Mouse (Mus musculus) cerebellum, adult 2 months (tissue): Measurements from ENCODE around the gene Sdc1. TPM values are rescaled to one million over a fixed set of nuclear protein-coding genes. Genes with fewer than 3 reads are reported as not detected.

ENCODE experiments used
- DNase-seq, 2 experiments: peaks; one replicate each; pipeline ENCODE4 v3.0.0; 2021
- H3K27ac ChIP-seq: fragments of 200-500 bp; 2 replicates; pipeline ENCODE4 v1.5.1; 2012; ENCODE audit warnings: low read length, control low read depth, inconsistent platforms; ENCODE audit not compliant: insufficient read depth
- H3K27me3 ChIP-seq: fragments of 200-500 bp; 2 replicates; pipeline ENCODE4 v1.6.1; 2012; ENCODE audit warnings: inconsistent platforms, mild to moderate bottlenecking, low read length, moderate library complexity; ENCODE audit not compliant: control insufficient read depth, insufficient read depth
- H3K4me1 ChIP-seq: fragments of 200-500 bp; 2 replicates; pipeline ENCODE4 v1.6.1; 2011; ENCODE audit warnings: low read length; ENCODE audit not compliant: control insufficient read depth, insufficient read depth
- H3K4me3 ChIP-seq: fragments of 200-500 bp; replicated peaks from 2 replicates; pipeline ENCODE3; 2011; ENCODE audit warnings: mild to moderate bottlenecking, low read depth, low read length, control low read depth; ENCODE audit not compliant: insufficient read depth
- CTCF ChIP-seq: fragments of 200-500 bp; IDR thresholded peaks from 2 replicates; pipeline ENCODE4 v1.5.1; 2011; ENCODE audit warnings: low read depth, mild to moderate bottlenecking, control low read depth, low read length, moderate library complexity, borderline replicate concordance; ENCODE audit not compliant: insufficient read depth
- POLR2A ChIP-seq: fragments of 200-500 bp; IDR thresholded peaks from 2 replicates; pipeline ENCODE4 v1.6.1; 2011; ENCODE audit warnings: low read length, control low read depth, borderline replicate concordance; ENCODE audit not compliant: insufficient read depth
- WGBS: fragments of 180-500 bp; shearing (Covaris S2); methylation state at CpG from one replicate; pipeline ENCODE4 v1.1.7; 2018; 5-methylcytosine and 5-hydroxymethylcytosine counted together
- polyA plus RNA-seq: library from polyadenylated mRNA; depleted of rRNA; stranded (reverse); fragments of >200 nt; gene quantifications from 2 replicates; pipeline ENCODE4 v1.2.3, GENCODE M21; 2012; rRNA removed

Sdc1 gene
- polyA plus RNA-seq, result 10.8 and 16.9 TPM in 2 replicates

DNA sequence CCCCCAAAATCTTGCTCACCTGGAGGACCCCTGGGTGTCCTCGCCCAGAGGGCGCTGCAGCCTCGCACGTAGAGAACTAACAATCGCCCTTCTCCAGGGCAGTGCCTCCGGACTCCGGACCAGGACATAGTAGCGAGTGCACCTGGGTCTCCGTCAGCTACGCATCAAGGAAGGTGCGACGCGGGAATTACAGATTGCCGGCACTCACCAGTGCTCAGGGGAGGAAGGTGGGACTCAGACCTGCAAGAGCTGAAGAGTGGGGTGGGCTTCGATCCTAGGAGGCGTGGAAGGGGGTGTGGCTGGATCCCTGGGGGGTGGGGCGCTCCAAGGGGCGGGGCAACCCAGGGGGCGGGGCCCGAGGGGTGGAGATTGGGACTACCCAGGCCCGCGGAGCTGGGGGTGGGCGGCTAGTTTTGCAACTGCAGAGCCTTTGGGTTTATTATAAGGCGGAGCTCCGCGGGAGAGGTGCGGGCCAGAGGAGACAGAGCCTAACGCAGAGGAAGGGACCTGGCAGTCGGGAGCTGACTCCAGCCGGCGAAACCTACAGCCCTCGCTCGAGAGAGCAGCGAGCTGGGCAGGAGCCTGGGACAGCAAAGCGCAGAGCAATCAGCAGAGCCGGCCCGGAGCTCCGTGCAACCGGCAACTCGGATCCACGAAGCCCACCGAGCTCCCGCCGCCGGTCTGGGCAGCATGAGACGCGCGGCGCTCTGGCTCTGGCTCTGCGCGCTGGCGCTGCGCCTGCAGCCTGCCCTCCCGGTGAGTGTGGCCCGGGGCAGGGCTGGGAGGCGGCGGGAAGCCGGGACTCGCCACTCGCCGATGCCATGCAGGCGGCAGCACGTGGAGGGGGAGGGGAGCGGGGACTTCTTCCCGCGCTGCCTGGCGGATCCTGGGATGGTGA is at the start of gene Sdc1:
Gene Sdc1, plus strand, starts transcription at position 378 of the 898 bp plus-strand sequence.
- 0 out of 2 replicates have a peak, but pooled peaks cover 2% of the 10 kb centered on the region for H3K4me1 ChIP-seq
- no peak for TF ChIP-seq POLR2A
- peak; percentile 75 for TF ChIP-seq CTCF
- peak; percentile 83 to 87 for DNase-seq
- H3K4me3 ChIP-seq, result peak within 1 kb of the TSS; percentile 70
- H3K27me3 ChIP-seq, result no peaks in the 10 kb centered on the region
- peak within 1 kb of the TSS; percentile 35 for H3K27ac ChIP-seq
- under 1% methylated on average over 67 of the region's 67 CpGs for WGBS

DNA sequence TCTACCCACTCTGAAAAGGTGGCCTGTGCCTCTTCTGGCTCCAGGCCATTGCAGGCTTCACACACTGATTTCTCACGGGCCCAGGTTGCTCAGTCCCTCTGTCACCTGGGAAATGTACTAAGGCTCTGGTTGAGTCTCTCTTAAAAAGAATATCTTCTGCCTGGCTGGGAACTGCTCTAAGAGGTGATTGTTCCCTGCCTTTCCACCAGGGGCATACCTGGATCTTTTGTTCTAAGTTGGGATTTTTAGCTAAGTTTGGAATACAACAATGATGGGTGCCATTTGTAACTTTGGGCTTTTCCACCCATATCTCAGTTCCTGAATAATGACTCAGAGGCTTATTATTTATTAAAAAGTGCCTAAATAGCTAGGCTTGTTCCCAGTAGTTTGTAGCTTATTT is 44.2 kb upstream of the Sdc1 start:
- H3K27me3 ChIP-seq, result no peaks in the 10 kb centered on the region
- peak; percentile 19 to 26 for DNase-seq
- no peak overlapping the region for H3K27ac ChIP-seq
- 12% methylated on average over 1 of the region's 1 CpGs for WGBS
- no peaks in the 10 kb centered on the region for H3K4me1 ChIP-seq
- H3K4me3 ChIP-seq, result no peak overlapping the region
- TF ChIP-seq CTCF (no peak), POLR2A (no peak)

DNA sequence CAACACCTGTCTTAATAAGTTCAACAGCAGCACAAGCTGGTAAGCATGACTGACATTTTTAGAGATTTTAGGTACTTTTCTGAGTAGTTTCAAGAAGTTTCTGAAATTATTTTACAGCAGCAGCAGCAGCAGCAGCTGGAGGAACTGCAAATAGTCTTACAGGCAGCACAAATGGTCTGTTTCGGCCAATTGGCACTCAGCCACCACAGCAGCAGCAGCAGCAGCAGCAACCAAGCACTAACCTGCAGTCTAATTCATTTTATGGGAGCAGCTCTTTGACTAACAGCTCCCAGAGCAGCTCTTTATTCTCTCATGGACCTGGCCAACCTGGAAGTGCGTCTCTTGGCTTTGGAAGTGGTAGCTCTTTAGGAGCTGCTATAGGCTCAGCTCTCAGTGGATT is 42.4 kb upstream of the Sdc1 start:
- TF ChIP-seq CTCF (no peak), POLR2A (no peak)
- no peak overlapping the region for H3K27ac ChIP-seq
- H3K4me3 ChIP-seq, result no peak overlapping the region
- no peaks in the 10 kb centered on the region for H3K27me3 ChIP-seq
- 62% methylated on average over 2 of the region's 2 CpGs for WGBS
- DNase-seq, result no peak
- no peaks in the 10 kb centered on the region for H3K4me1 ChIP-seq

DNA sequence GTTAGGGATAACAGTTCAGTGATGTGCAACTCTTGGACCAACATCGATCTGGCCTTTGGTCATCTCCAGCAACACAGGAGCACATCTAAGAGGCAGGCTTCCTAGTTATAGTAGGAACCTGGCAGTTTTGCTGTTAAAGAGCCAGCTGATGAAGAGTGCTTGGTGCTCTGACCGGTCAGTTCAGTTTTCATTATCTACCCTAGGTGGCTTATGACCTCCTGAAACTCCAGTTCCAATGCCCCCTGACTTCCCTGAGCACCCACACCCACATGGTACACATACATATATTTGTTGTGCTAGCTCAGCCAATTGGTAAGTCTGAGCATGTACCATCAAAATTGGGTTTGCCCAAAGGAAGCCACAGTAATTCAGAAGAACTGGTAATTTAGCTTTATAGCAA is 17.5 kb upstream of the Sdc1 start:
- DNase-seq, result no peak
- Histone ChIP-seq H3K27me3 (no peaks in the 10 kb centered on the region), H3K27ac (no peak overlapping the region), H3K4me1 (peaks cover 3% of the 10 kb centered on the region; the same call in 1 of the 2 replicates), H3K4me3 (no peak overlapping the region)
- 94% methylated on average over 2 of the region's 2 CpGs for WGBS
- TF ChIP-seq CTCF (no peak), POLR2A (no peak)

DNA sequence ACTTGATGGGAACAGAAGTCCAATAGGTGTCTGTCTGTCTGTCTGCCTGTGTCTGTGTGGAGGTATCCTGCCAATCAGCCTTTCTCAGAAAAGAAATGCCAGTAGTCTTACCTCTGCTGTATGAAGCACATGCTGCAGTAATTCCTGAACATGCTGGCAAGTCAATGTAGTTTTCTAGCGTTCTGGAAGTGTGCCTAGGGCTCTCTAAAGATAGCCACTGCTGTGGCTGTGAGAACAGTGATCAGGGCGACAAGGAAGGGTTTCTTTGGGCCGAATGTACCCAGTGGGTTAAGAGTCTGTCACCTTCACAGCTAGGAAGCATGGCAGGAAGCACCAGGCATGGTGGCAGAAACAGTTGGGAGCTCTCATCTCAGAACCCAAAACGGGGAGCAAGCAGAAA is 17.0 kb upstream of the Sdc1 start:
- WGBS, result 25% methylated on average over 4 of the region's 4 CpGs
- DNase-seq, result peak in 1 of 2 experiments; percentile 44

DNA sequence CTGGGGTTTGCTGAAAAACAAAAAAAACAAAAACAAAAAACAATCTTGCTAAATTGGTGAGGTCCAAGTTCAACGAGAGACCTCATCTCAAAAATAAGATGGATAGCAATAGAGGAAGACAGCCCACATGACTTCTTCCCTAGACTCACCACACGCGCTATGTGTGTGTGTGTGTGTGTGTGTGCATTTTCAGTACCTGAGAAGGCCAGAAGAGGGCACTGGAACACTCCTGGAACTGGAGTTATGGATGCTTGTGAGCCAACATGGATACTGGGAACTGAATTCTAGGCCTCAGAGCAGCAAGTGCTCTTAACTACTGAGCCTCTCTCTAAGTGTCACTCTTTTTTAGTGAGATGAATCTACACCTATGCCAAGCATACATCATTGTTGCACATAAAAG is 13.1 kb upstream of the Sdc1 start:
- Histone ChIP-seq H3K27ac (no peak overlapping the region), H3K4me3 (no peak overlapping the region), H3K4me1 (peaks cover 3% of the 10 kb centered on the region; the same call in 1 of the 2 replicates), H3K27me3 (no peaks in the 10 kb centered on the region)
- no peak for TF ChIP-seq POLR2A
- TF ChIP-seq CTCF, result no peak
- 98% methylated on average over 3 of the region's 3 CpGs for WGBS
- no peak for DNase-seq

More for the DNA sequence above, 17.0 kb upstream of the Sdc1 start:
- Histone ChIP-seq H3K4me1 (peaks cover 3% of the 10 kb centered on the region; the same call in 1 of the 2 replicates), H3K4me3 (no peak overlapping the region), H3K27me3 (no peaks in the 10 kb centered on the region), H3K27ac (no peak overlapping the region)
- TF ChIP-seq POLR2A, result no peak
- no peak for TF ChIP-seq CTCF

DNA sequence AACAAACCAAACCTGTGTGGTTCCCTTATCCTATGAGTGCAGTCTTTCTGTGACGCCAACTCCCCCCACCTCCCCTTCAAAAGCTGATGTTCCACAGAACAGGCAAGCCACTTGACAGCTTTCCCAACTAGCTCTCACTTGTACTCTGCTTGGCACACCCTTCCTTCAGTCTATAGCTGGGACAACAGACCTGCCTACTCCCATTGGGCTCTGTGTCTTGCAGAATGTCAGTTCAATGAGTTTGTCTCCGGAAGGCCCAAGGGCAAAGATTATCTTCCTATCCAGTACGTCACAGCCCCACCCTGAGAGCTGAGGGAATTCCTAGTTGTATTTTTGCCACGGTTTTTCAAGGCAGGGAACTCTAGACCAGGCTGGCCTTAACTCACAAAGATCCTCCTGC is 12.0 kb upstream of the Sdc1 start:
- Histone ChIP-seq H3K27me3 (no peaks in the 10 kb centered on the region), H3K27ac (no peak overlapping the region), H3K4me3 (no peak overlapping the region), H3K4me1 (no peaks in the 10 kb centered on the region; the same call in 1 of the 2 replicates)
- TF ChIP-seq CTCF, result no peak
- no peak for TF ChIP-seq POLR2A
- 81% methylated on average over 4 of the region's 4 CpGs for WGBS
- DNase-seq, result no peak

DNA sequence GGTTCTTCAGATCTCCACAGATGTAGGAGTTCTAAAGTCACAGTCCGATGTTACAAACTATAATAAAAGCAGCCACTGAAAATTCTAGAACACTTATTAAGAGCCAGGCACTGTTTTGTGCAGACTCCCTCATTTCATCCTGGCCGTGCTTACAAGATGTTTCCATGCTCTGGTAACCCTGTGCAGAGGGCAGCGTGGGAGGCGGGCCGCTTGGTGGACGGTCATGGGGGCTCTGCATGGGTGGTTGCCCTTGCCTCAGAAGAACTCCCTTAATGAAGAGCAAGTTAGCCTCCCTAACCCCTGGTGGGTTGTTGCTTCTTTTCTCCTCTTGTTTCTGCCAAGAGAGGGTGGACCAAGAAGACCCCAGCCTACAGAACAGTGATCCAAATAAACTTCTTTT is 11.3 kb upstream of the Sdc1 start:
- Histone ChIP-seq H3K4me3 (no peak overlapping the region), H3K4me1 (no peaks in the 10 kb centered on the region), H3K27ac (no peak overlapping the region), H3K27me3 (no peaks in the 10 kb centered on the region)
- TF ChIP-seq POLR2A (no peak), CTCF (no peak)
- WGBS, result 53% methylated on average over 6 of the region's 6 CpGs
- DNase-seq, result no peak
